Mouse (Mus musculus): ENCODE measurements at regions not wholly inside any gene's neighbourhood (a gene's known extent, or its start where the extent isn't known, plus 50 kb on each side); places are given as distances from the start of the nearest gene placed in this dataset.

DNA sequence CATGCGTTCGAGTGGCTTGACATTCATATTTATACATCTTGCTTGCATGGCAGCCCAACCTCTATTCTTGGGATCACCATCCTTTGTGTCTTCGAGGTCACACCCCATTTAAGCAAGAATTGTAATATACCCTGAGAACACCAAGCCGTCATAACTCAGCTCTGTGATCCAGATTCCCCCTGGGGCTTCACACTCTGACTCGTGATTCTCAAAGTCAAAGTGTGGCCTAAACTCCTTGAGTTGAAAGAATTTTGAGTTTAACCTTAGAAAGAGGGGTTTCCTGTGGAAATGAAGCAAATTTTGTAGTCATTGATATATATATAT is 120.4 kb downstream of the Zbtb18 start:
- TF ChIP-seq CTCF (IDR thresholded peaks at IDR 0.05; ENCODE audit: extremely low read depth, insufficient read depth, low read length) = no peak
- no peak for TF ChIP-seq POLR2A (IDR thresholded peaks at IDR 0.05; ENCODE audit: extremely low read depth, insufficient read depth, low read length)

All from cortical plate, adult 2 months (tissue).